Mouse (Mus musculus): Measurements from ENCODE around the gene Abca8b. TPM values are rescaled to one million over a fixed set of nuclear protein-coding genes. Genes with fewer than 3 reads are reported as not detected.

The Abca8b gene
- polyA plus RNA-seq (2017; shearing (Covaris generic)): not detected

GRCm38 (mm10) chr11:109995624-109996023, at the start of gene Abca8b:
TSS of gene Abca8b (minus strand) at chr11:109995845.

Other genes with a start within 250 kb of the Abca8b start
- gene 1700012B07Rik, start 167.8 kb downstream of the Abca8b start, polyA plus RNA-seq (2017; shearing (Covaris generic)): not detected
- gene Abca8a, start 100.1 kb upstream of the Abca8b start, polyA plus RNA-seq (2017; shearing (Covaris generic)): not detected
- gene Abca9, start 172.4 kb upstream of the Abca8b start, polyA plus RNA-seq (2017; shearing (Covaris generic)): 0.13 TPM

Data from inflammation-experienced regulatory T-cells, adult 16 weeks (primary cell).